Mouse (Mus musculus): Measurements from ENCODE around the gene Recql5. TPM values are rescaled to one million over a fixed set of nuclear protein-coding genes. Genes with fewer than 3 reads are reported as not detected.

The Recql5 gene
- total RNA-seq, 1 experiment from 2014 or later, result 25.3 TPM

DNA sequence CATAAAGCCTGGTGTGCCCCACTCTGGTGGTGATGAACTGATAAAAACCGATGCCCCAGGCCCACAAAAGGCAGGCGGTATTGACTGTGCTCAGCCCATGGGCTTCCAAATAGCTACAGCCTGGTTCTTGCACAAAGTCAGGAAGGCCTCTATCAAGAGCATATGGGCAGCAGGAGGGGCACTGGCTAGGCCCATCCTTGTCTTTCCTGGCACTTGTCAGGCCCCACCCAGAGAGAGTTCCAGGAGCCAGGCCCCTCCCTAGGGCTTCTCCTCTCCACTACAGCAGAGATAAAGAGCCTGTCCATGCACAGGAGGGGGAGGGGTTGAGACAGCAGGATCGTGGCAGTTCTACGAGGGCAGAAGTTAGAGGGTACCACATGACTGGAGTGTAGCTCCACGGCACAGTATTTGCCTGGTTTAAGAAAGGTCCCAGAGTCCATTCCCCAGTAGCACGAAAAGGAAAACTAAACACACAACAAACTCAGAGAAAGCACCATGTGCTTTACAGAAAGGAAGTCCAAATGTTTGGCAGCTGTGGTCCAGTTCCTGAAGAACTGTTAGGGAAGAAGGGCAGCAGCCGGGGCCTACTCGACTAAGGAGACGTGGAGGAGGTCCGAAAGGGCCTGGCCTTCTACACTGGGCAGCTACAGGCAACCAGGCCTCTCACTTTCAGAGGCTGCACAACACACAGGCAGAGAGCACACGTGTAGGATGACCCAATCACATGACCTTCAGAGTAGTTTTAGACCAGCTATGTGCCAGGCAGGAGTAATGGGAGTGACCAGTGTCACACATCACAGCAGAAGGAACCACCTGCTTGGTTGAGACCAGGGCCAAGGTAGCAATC, 29.7 kb downstream of the Recql5 start:
- ATAC-seq (replicated peaks; ENCODE audit: low read depth, poor library complexity, severe bottlenecking), result peak; percentile 23

DNA sequence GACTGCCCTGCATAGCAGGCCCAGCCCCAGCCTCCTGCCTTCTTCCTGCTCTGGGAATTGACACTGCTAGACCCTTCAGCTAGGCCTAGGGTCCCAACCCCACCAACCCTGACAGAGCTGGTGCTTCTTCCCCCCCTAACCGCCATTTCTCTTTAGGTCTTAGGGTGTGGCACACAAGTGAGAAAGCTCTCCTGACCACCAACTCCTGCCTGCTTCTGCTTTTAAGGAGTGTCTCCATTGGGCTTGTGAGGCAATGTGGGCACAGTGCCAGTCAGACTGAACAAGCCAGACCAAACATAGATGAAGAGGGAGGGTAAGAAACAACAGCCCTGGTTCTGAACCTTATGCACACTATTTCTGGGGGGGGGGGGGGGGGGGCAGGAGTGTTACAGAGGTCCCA, 30.4 kb downstream of the Recql5 start:
- ATAC-seq (replicated peaks; ENCODE audit: low read depth, poor library complexity, severe bottlenecking), result peak; percentile 21

DNA sequence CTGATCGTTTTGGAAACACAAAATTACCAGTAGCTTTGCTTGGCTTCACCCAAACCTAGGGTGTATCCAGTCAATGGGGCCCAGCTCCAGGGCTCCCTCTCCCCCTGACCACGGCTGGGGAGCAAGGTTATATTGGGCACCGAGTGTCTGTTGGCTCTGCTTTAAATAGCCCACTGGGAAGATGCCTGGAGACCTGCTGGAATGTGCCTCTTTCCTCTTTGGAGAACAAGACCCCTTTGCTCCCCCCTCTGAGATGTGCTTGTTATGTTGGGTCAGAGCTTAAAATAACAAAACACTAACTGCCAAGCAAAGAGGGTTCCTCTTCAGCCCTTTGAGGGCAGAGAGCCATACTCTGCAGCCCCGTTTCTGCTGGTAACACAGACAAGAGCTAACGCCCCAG, 31.1 kb downstream of the Recql5 start:
- no peak for ATAC-seq (replicated peaks; ENCODE audit: low read depth, poor library complexity, severe bottlenecking)

DNA sequence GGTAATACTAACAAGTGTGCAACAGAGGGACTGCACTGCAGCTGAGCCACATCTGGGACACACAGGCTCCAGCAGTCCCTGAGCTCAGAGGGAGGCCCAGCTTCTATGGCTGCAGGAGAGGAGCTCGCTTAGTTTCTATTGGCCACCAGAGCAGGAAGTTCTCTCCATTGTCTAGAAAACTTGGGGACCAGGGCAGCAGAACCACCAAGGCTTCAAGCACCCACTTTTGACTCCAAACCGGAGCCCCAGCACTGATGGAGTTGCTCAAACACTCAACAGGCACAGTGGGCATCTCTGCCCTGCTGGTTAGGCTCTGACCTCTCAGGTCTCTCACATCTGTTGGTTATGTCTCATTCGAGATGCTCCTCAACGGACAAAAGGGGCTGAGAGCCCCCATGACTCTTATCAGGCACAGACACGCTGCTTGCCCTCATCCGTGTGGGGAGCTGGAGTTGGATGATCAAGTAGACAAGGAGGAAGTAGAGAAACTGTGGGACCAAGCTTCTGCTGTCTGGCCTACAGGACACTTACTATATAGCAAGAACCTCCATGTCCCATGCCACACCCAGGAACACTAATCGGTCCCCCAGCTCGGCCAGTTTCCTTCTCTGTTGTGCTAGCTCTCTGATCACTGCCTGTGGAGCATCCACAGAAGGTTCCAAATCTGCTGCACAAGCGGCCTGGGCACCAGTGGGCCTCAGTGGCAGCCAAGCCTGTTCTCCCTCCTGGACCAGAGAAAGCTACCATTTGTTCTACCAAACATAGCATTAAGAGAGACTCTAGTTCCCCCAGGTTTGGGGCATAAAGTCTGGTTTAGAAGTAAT, 31.7 kb downstream of the Recql5 start:
- ATAC-seq (replicated peaks; ENCODE audit: low read depth, poor library complexity, severe bottlenecking), result peak; percentile 52

DNA sequence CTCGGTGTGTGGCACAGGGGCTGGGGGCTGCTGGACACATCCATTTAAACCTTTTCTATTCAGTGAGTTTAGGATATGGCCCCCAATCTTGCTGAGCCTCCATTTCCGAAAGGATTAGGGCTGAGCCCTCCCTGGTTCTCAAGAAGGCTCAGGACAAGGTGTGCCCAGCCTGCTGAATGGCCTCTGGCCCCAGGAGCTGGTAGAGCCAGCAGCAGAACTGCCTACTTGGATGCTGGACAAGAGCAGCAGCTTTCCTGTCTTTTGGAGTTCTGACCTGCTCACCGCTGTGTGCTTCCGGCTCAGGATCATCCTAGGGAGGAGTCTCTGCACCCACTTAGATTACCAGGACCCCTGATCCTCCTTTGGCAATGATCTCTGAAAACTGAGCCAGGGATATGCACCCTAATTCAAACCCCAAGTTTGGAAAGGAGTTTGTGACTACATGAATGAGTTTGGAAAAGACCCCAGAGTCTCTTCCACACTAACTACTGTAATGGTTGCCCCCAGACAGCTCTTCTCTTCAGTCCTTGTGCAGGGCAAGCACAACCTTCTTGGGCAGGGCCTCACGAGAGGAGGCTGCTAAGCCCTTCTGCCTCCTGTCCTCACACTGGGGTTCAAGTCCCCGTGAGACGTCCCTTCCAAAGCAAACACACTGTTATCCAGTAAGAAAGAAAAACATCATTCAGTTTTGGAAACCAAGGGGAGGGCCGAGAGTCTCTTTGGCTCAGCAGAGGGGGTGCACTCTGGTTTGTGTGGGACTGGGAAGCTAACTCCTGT, 32.5 kb downstream of the Recql5 start:
- ATAC-seq (replicated peaks; ENCODE audit: low read depth, poor library complexity, severe bottlenecking), result no peak

DNA sequence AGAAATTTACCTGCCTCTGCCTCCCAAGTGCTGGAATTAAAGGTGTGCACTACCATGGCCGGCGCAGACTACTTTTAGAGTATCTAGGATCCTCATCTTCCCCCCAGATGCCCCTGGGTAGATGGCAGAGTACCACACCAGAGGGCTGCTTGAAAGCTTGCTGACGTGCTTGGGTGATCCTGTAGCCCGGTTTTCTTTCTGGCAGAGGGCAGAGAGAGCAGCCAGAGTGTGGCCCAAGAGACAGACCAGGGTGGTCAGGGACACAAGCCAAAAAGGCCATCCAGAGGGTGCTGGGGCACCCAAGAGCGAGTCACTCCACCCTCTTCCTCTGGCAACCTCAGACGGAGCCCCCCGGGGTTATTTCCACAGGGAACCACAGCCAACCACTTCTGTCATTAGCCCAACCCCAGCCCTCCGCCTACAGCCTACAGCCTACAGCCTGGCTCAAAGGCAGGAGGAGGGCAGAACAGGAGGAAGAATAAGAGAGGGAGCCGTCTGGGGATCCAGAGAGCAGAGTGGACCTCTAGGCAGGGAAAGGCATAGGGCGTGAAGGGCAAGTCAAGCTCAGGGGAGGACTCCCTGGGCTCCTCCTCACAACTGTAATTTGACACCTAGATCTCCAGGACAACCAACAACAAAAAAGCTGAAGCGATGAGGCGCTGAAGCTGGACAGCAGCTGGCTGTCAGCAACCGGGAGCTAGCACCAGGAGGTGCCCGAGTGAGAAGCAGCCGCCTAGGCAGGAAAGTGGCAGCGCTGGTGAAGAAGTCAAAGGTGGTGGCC, 33.6 kb downstream of the Recql5 start, which contains the start of gene Smim5:
Smim5 (plus strand) TSS at position 481 of the 781 bp plus-strand sequence.
- ATAC-seq (replicated peaks; ENCODE audit: low read depth, poor library complexity, severe bottlenecking), result peak; percentile 35

DNA sequence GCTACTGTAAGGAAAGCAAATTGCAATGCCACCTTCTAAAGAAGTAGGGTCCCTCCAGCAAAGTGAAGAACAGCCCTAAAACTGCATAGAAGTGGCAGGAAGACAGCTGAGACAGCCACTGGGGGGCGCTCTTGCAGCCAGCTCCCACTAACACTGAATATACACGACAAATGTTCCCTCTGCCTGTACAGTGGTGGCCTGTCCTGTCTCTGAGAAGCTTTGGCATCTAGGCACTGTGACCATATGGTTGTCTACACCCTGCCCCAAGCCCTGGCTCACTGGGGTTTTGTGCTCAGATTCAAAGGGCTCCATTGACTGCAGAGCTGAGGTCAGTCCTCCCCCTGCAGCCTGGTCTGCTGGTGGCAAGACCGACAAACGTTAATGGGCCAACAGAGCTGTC, 34.4 kb downstream of the Recql5 start:
- ATAC-seq (replicated peaks; ENCODE audit: low read depth, poor library complexity, severe bottlenecking), result 0 out of 2 replicates have a peak, but pooled peaks have one; percentile 10

DNA sequence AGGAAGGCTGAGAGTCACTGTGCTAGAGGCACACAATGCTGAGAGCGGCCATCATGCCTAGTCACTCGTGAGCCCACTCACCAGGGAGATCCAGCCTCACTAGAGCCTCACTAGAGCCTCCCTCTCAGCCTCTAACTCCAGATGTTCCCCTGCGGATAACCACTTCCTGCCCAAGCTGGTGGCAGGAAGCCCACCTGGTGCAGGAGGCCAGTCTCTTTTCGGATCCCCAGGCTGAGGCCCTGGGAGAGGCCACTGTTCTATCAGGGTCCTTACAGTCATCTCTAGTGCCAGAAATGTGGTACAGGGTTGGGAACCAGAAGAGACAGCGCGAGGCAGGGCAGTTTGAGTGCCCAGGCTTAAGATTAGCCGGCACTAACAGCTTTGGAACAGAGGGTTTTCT, 34.8 kb downstream of the Recql5 start:
- peak; percentile 5 for ATAC-seq (replicated peaks; ENCODE audit: low read depth, poor library complexity, severe bottlenecking)

DNA sequence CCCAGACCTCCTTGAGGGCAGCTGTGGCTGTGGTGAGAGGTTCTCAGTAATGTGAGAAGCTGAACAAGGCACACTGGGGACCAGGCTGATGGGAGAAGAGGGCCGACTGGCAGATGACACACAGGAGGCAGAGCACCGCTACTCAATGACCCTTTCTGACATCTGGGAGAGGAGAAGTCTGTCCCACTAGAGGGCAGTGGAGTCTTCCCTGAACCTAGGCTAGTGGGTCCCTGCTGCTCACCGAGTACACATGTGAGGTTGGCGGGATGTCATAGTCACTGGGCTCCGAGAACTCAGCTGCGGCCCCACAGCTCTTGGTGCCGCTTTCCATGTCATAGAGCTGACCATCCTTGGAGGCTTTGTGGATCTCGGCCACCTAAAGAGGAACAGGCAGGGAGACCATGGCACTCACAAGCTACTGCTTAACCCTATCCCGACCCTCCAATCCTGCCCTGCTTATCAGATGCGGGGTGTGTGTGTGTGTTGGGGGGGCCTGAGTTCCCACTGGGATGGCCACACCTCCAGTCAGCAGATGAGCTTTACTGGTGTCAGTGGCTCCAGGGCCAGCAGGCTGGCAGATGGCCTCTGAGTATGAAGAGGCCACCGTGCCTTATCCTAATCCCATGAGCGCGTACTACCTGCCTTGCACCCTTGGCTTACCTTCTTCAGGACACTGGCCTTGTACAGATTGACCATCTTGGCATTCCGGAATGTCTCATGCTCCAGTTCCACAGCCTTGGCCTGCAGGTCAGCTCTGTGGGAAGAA, 38.3 kb downstream of the Recql5 start:
- peak; percentile 50 for ATAC-seq (replicated peaks; ENCODE audit: low read depth, poor library complexity, severe bottlenecking)

DNA sequence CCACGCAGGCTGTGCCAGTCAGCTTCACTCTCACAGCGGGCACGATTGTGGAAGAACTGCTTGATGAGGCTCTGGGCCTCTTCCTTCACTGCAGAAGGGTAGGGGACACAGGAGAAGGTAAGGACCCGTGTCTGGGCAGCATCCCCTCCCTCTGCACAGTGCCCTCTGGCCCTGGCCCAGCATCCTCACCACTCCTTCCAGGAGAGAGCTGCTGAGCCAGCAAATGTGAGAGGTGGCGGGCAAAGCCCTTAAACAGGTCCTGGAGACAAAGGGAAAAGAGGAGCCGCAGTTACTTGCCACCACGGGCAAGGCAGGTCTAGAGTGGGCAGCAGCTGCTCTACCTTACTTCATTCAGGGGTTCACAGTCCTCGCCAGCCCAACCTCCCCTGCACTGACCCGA, 40.2 kb downstream of the Recql5 start:
- ATAC-seq (replicated peaks; ENCODE audit: low read depth, poor library complexity, severe bottlenecking), result no peak

DNA sequence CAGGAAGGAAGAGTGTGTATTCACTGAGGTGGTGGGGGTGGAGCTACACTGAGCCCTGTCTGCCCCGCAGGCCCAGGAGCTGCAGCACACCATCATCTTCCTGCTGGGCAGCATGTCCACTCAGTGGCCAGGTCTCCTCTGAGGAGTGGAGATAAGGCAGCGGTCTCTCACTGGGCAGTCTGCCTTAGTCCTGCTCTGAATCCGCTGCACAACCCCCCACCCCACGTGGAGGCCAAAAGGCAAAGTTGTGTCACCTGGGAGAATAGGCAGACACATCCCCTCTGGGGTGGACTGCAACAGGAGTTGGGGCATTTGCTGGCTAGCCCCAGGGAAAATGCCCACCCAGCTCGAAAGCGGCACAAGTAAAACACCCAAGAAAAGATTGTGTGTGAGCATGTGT, 41.1 kb downstream of the Recql5 start:
- ATAC-seq (replicated peaks; ENCODE audit: low read depth, poor library complexity, severe bottlenecking), result no peak

DNA sequence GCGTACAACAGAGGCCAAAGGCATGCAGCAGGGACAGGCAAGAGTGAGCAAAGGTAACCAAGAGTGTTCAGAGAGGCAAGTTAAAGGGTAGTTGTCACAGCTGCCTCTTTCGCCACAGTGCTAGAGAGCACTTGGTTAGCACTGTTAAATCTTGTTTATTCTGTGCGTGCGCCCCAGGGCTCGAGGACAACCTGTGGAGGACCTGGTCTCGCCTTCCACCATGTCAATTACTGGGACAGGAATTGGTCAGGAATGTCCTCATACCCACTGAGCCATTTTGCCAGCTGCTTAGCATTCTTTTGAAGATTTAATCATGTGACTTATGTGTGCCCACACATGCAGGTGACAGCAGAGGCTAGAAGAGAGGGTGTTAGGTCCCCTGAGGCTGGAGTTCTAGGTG, 44.1 kb downstream of the Recql5 start:
- ATAC-seq (replicated peaks; ENCODE audit: low read depth, poor library complexity, severe bottlenecking), result no peak

DNA sequence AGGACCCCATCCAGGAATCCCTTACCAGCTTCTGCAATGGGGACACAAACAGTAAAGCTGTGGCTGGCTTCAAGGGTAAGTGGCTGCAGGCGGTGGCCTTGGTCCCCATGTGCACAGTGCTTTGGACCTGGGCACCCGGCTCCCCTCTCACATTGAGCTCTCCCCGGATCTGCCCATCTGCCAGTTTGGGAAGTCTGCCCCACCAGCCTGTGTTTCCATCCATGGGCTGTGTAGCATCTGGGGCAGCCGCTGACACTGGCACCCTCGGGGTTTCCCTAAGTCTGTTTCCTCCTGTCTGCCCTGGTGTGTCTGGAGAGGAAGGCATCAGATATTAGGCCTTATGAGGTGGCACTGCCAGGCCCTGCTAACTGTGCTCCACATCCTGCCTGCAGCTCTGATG, 45.3 kb downstream of the Recql5 start:
- ATAC-seq (replicated peaks; ENCODE audit: low read depth, poor library complexity, severe bottlenecking), result no peak

DNA sequence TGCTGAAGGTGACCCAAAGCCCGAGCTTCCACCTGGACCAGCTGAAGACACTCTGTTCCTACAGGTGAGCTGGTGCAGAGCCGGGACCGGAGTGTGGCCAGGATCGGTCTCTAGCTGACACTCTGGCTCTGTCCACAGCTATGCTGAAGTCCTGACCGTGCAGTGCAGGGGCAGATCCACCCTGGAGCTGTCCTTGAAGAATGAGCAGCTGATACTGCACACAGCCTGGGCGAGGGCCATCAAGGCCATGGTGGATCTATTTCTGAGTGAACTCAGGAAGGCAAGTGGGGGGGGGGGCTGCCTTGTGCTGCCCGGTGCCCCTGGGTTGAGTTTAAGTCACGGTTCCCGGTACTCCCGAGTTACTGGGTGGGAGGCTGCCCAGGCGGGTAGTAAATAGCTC, 46.8 kb downstream of the Recql5 start:
- ATAC-seq (replicated peaks; ENCODE audit: low read depth, poor library complexity, severe bottlenecking), result no peak

DNA sequence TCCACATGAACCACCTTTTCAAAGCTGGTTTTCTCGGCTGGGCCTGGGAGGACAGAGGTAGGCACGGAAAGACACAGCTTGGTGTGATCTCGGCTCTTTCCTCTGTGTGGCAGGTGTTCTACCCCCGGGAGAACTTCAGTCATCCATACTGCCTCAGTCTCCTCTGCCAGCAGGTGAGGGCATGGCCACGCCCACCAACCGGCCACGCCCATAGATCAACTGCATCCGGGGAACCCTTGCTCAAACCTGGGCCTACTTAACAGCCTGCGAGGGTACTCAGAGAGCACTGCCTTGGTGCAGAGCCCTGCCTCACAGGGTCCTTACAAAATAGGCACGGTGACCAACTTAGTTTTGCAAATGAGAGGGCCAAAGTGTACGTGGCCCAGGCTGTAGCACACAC, 48.0 kb downstream of the Recql5 start:
- ATAC-seq (replicated peaks; ENCODE audit: low read depth, poor library complexity, severe bottlenecking), result no peak

DNA sequence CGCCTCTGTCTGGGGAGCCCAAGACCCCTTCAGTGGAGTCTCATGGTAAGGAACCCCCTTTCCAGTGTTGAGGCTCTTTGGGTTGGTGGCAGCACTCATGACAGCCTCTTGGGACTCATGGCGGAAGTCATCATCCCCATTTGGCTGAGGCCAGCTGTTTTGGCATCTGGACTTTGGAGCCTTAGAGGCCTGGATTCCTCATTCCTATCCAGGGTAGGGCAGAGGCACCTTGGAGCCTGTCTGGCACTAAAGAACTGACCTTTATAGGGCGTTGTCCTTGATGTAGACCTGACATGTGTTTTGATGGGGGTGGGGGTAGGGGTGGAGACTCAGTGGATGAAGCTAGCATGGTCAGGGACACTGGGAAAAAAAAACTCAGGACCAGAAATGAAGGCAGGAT, 48.9 kb downstream of the Recql5 start:
- no peak for ATAC-seq (replicated peaks; ENCODE audit: low read depth, poor library complexity, severe bottlenecking)

DNA sequence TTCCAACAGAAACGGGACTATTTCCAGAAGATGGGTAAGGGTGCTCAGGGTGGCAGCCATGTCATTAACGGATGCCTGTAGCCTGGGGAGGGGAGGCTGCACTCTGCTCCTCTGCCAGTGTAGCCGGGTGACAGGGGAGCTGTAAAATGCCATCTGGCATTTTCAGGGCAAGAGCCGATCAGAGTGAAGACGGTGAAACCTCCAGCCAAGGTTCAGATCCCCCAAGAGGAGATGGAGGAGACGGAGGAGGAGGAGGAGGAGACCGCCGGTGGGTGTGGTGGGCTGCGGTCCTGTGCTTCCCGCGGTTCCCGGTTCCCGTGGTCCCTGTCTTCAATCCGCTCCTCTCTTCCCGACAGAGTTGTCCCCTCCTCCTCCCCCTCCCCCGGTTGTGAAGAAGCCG, 50.0 kb downstream of the Recql5 start:
- ATAC-seq (replicated peaks; ENCODE audit: low read depth, poor library complexity, severe bottlenecking), result no peak

DNA sequence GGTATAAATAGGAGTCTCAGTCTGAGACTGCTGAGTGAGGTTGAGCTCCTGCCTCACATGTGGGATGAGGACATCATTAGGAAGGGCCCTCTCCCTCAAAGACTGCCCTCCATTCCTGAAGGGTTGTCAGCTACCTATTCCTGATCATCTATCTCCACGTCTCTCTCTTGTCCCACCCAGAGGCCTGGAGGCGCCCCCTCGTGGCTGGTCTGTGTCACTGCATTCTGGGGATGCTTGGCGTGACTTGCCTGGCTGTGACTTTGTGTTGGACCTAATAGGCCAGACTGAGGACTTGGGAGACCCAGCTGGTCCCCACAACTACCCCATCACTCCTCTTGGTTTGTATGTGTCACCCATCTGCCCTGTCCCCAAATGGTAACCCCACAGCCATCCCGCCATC, 52.3 kb downstream of the Recql5 start:
- ATAC-seq (replicated peaks; ENCODE audit: low read depth, poor library complexity, severe bottlenecking), result peak; percentile 52; the same call in 1 of the 2 replicates

DNA sequence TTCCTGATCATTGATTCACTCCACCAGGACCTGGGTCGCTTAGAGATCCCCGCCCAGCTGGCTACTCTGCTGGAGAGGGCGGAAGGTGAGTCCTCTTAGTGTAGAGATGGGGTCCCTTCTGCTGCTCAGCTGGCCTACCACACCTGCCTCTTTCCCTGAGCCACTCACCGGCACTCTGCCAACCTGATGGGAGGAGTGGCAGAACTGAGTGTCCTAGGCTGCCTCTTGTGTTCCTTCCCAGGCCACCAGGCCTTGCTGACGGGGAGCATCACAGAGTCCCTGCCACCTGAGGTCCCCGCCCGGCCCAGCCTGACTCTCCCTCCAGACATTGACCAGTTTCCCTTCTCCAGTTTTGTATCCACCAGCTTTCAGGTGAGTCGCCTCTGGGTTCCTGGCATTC, 55.2 kb downstream of the Recql5 start:
- ATAC-seq (replicated peaks; ENCODE audit: low read depth, poor library complexity, severe bottlenecking), result no peak
